Mouse (Mus musculus): ENCODE measurements around the gene C1qc.

DNA sequence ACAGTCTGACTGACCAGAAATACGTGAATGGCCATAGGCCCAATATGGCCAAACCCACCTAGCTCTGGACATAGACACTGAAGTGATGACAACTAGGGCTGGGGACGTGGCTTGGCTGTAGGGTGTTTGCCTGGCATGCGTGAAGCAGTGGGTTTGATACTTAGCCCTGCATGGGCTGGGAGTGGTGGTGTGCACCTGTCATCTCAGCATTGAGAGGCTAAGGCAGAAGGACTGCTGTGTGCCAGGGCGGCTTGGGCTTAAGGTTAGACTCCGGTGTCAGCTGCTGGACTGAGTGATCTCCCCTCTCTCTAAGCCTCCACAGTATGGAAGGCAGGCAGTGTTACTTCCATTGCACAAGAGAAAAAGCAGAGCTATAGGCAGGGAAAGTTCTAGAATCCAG lies 45.1 kb upstream of the C1qc start:
- no peak for TF ChIP-seq CTCF (IDR thresholded peaks at IDR 0.05; ENCODE audit: low read depth)
- TF ChIP-seq EP300 (IDR thresholded peaks at IDR 0.05; ENCODE audit: low read depth) = no peak
